Mouse (Mus musculus) liver, embryonic 18 days (tissue): ENCODE results near the gene Stxbp5. TPM values are rescaled to one million over a fixed set of nuclear protein-coding genes. Genes with fewer than 3 reads are reported as not detected.

ENCODE experiments used
- polyA plus RNA-seq: library from polyadenylated mRNA; depleted of rRNA; stranded (reverse); fragments of >200 nt; gene quantifications from 2 replicates; pipeline ENCODE4 v1.2.3, GENCODE M21; 2012; rRNA removed

Stxbp5 gene
- polyA plus RNA-seq, result 4.2 and 5.0 TPM in 2 replicates

GRCm38 (mm10) chr10:9901071-9901696, at the start of gene Stxbp5:
Gene Stxbp5, minus strand, starts transcription at chr10:9901079.

Other genes with a start within 250 kb of the Stxbp5 start
- 0.52 and 0.53 TPM in 2 replicates for gene Samd5, start 225.9 kb downstream of the Stxbp5 start, polyA plus RNA-seq